Mouse (Mus musculus): ENCODE results near the gene Ndufs8. TPM values are rescaled to one million over a fixed set of nuclear protein-coding genes. Genes with fewer than 3 reads are reported as not detected.
"Not testable (repeated sequence)": the region's sequence is repeated elsewhere in the genome, so short reads cannot be mapped to it uniquely, and the experiment has no call there.

The Ndufs8 gene
- 255 and 269 TPM in 2 replicates for polyA plus RNA-seq (2015; fragmentation: Nextera tagmentation; extraction: Ambion mirVana)

- H3K9ac ChIP-seq, result peak within 1 kb of the TSS; percentile 50
- ATAC-seq (ENCODE audit: insufficient number of reproducible peaks, low FRiP score, low TSS enrichment, low read depth), result peak; percentile 97
- no peaks in the 10 kb centered on the region for H3K27me3 ChIP-seq
- peak within 1 kb of the TSS; percentile 79 for H3K27ac ChIP-seq (replicated peaks)
- H3K4me1 ChIP-seq, result peaks cover 23% of the 10 kb centered on the region
- peak within 1 kb of the TSS; percentile 79 for H3K4me3 ChIP-seq (replicated peaks)
- peaks cover 33% of the 10 kb centered on the region for H3K36me3 ChIP-seq
- under 1% methylated on average over 43 of the region's 43 CpGs for WGBS
- peak within 1 kb of the TSS; percentile 85 for H3K4me2 ChIP-seq (replicated peaks)
- no peaks in the 10 kb centered on the region for H3K9me3 ChIP-seq (replicated peaks)
Observed at GRCm38 (mm10) chr19:3912337-3913204, at the start of gene Ndufs8. Gene Ndufs8 (minus strand): TSS chr19:3912774.

GRCm38 (mm10) chr19:3961805-3962204 lies 49.2 kb upstream of the Ndufs8 start:
- not testable (repeated sequence) for H3K9me3 ChIP-seq (replicated peaks); ATAC-seq (ENCODE audit: insufficient number of reproducible peaks, low FRiP score, low TSS enrichment, low read depth); H3K36me3 ChIP-seq; H3K4me2 ChIP-seq (replicated peaks); H3K9ac ChIP-seq; H3K4me3 ChIP-seq (replicated peaks); H3K27me3 ChIP-seq; H3K27ac ChIP-seq (replicated peaks); H3K4me1 ChIP-seq
- WGBS, result 60% methylated on average over 6 of the region's 6 CpGs

GRCm38 (mm10) chr19:3960211-3960610 lies 47.6 kb upstream of the Ndufs8 start:
- 69% methylated on average over 5 of the region's 5 CpGs for WGBS
- no peak overlapping the region for H3K4me2 ChIP-seq (replicated peaks)
- H3K9me3 ChIP-seq (replicated peaks), result no peaks in the 10 kb centered on the region
- no peak overlapping the region for H3K4me3 ChIP-seq (replicated peaks)
- no peak for ATAC-seq (ENCODE audit: insufficient number of reproducible peaks, low FRiP score, low TSS enrichment, low read depth)
- no peak overlapping the region for H3K27ac ChIP-seq (replicated peaks)
- H3K27me3 ChIP-seq, result no peaks in the 10 kb centered on the region
- no peaks in the 10 kb centered on the region for H3K4me1 ChIP-seq
- no peak overlapping the region for H3K9ac ChIP-seq
- no peaks in the 10 kb centered on the region for H3K36me3 ChIP-seq

- no peak for ATAC-seq (ENCODE audit: insufficient number of reproducible peaks, low FRiP score, low TSS enrichment, low read depth)
Observed at GRCm38 (mm10) chr19:3959030-3959429, 46.5 kb upstream of the Ndufs8 start.

GRCm38 (mm10) chr19:3958470-3958869 lies 45.9 kb upstream of the Ndufs8 start, which contains the start of gene Aldh3b3:
Gene Aldh3b3 (plus strand): TSS chr19:3958645.
- Histone ChIP-seq H3K27me3 (no peaks in the 10 kb centered on the region), H3K9ac (no peak within 1 kb of the TSS), H3K27ac (replicated peaks) (no peak within 1 kb of the TSS), H3K4me2 (replicated peaks) (no peak within 1 kb of the TSS), H3K36me3 (no peaks in the 10 kb centered on the region), H3K4me1 (no peaks in the 10 kb centered on the region), H3K4me3 (replicated peaks) (no peak within 1 kb of the TSS), H3K9me3 (replicated peaks) (no peaks in the 10 kb centered on the region)
- ATAC-seq (ENCODE audit: insufficient number of reproducible peaks, low FRiP score, low TSS enrichment, low read depth), result no peak
- WGBS, result 56% methylated on average over 4 of the region's 4 CpGs

More at GRCm38 (mm10) chr19:3959030-3959429, 46.5 kb upstream of the Ndufs8 start:
- H3K9ac ChIP-seq, result no peak overlapping the region
- no peak overlapping the region for H3K4me2 ChIP-seq (replicated peaks)
- H3K36me3 ChIP-seq, result no peaks in the 10 kb centered on the region
- H3K4me1 ChIP-seq, result no peaks in the 10 kb centered on the region
- H3K27ac ChIP-seq (replicated peaks), result no peak overlapping the region
- no peaks in the 10 kb centered on the region for H3K27me3 ChIP-seq
- no peaks in the 10 kb centered on the region for H3K9me3 ChIP-seq (replicated peaks)
- H3K4me3 ChIP-seq (replicated peaks), result no peak overlapping the region

GRCm38 (mm10) chr19:3957296-3958036 lies 44.9 kb upstream of the Ndufs8 start:
- H3K4me1 ChIP-seq; H3K27me3 ChIP-seq; H3K4me2 ChIP-seq (replicated peaks); H3K9me3 ChIP-seq (replicated peaks); H3K27ac ChIP-seq (replicated peaks); H3K9ac ChIP-seq; H3K36me3 ChIP-seq; ATAC-seq (ENCODE audit: insufficient number of reproducible peaks, low FRiP score, low TSS enrichment, low read depth); H3K4me3 ChIP-seq (replicated peaks): not testable (repeated sequence)
- 77% methylated on average over 5 of the region's 5 CpGs for WGBS

GRCm38 (mm10) chr19:3955804-3956203 lies 43.2 kb upstream of the Ndufs8 start:
- no peak for ATAC-seq (ENCODE audit: insufficient number of reproducible peaks, low FRiP score, low TSS enrichment, low read depth)
- no peaks in the 10 kb centered on the region for H3K27me3 ChIP-seq
- no peaks in the 10 kb centered on the region for H3K9me3 ChIP-seq (replicated peaks)
- H3K4me3 ChIP-seq (replicated peaks), result no peak overlapping the region
- no peak overlapping the region for H3K27ac ChIP-seq (replicated peaks)
- H3K4me2 ChIP-seq (replicated peaks), result no peak overlapping the region
- H3K9ac ChIP-seq, result no peak overlapping the region
- WGBS, result 57% methylated on average over 4 of the region's 4 CpGs
- no peaks in the 10 kb centered on the region for H3K4me1 ChIP-seq
- H3K36me3 ChIP-seq, result no peaks in the 10 kb centered on the region

GRCm38 (mm10) chr19:3955033-3955432 lies 42.5 kb upstream of the Ndufs8 start:
- Histone ChIP-seq H3K27ac (replicated peaks) (no peak overlapping the region), H3K27me3 (no peaks in the 10 kb centered on the region), H3K4me1 (no peaks in the 10 kb centered on the region), H3K36me3 (no peaks in the 10 kb centered on the region), H3K4me3 (replicated peaks) (no peak overlapping the region), H3K9me3 (replicated peaks) (no peaks in the 10 kb centered on the region), H3K4me2 (replicated peaks) (no peak overlapping the region), H3K9ac (no peak overlapping the region)
- WGBS, result 68% methylated on average over 3 of the region's 3 CpGs
- ATAC-seq (ENCODE audit: insufficient number of reproducible peaks, low FRiP score, low TSS enrichment, low read depth), result no peak

GRCm38 (mm10) chr19:3952099-3952498 lies 39.5 kb upstream of the Ndufs8 start:
- H3K4me3 ChIP-seq (replicated peaks), result no peak overlapping the region
- WGBS, result 46% methylated on average over 1 of the region's 1 CpGs
- H3K4me1 ChIP-seq, result no peaks in the 10 kb centered on the region
- H3K27me3 ChIP-seq, result no peaks in the 10 kb centered on the region
- ATAC-seq (ENCODE audit: insufficient number of reproducible peaks, low FRiP score, low TSS enrichment, low read depth), result no peak
- no peak overlapping the region for H3K9ac ChIP-seq
- no peaks in the 10 kb centered on the region for H3K36me3 ChIP-seq
- H3K4me2 ChIP-seq (replicated peaks), result no peak overlapping the region
- H3K27ac ChIP-seq (replicated peaks), result no peak overlapping the region
- H3K9me3 ChIP-seq (replicated peaks), result no peaks in the 10 kb centered on the region

GRCm38 (mm10) chr19:3951461-3951860 lies 38.9 kb upstream of the Ndufs8 start:
- no peak for ATAC-seq (ENCODE audit: insufficient number of reproducible peaks, low FRiP score, low TSS enrichment, low read depth)
- no peaks in the 10 kb centered on the region for H3K27me3 ChIP-seq
- H3K4me1 ChIP-seq, result no peaks in the 10 kb centered on the region
- no peak overlapping the region for H3K4me2 ChIP-seq (replicated peaks)
- H3K9me3 ChIP-seq (replicated peaks), result no peaks in the 10 kb centered on the region
- no peak overlapping the region for H3K9ac ChIP-seq
- no peaks in the 10 kb centered on the region for H3K36me3 ChIP-seq
- H3K27ac ChIP-seq (replicated peaks), result no peak overlapping the region
- no peak overlapping the region for H3K4me3 ChIP-seq (replicated peaks)

- WGBS, result 79% methylated on average over 3 of the region's 3 CpGs
- no peak for ATAC-seq (ENCODE audit: insufficient number of reproducible peaks, low FRiP score, low TSS enrichment, low read depth)
Observed at GRCm38 (mm10) chr19:3950331-3950730, 37.8 kb upstream of the Ndufs8 start.

More at GRCm38 (mm10) chr19:3950331-3950730, 37.8 kb upstream of the Ndufs8 start:
- Histone ChIP-seq H3K27me3 (no peaks in the 10 kb centered on the region), H3K4me1 (no peaks in the 10 kb centered on the region), H3K4me3 (replicated peaks) (no peak overlapping the region), H3K9me3 (replicated peaks) (no peaks in the 10 kb centered on the region), H3K4me2 (replicated peaks) (no peak overlapping the region), H3K9ac (no peak overlapping the region), H3K27ac (replicated peaks) (no peak overlapping the region), H3K36me3 (no peaks in the 10 kb centered on the region)

Measured in embryonic facial prominence, embryonic 15.5 days (tissue).